Mouse (Mus musculus) CH12.LX (cell line): ENCODE measurements around the gene Pik3c2b. TPM values are rescaled to one million over a fixed set of nuclear protein-coding genes. Genes with fewer than 3 reads are reported as not detected.

Experiments used
- DNase-seq: peaks from one replicate; pipeline ENCODE4 v3.0.0-alpha.2; 2013; ENCODE audit errors: extremely low read depth
- H3K27ac ChIP-seq: 2 replicates; pipeline ENCODE4 v1.5.1; 2012; ENCODE audit warnings: low read depth, mild to moderate bottlenecking, control low read depth, moderate library complexity; ENCODE audit not compliant: insufficient read depth
- H3K27me3 ChIP-seq: replicated peaks from 2 replicates; pipeline ENCODE3; 2012; ENCODE audit warnings: inconsistent platforms
- H3K36me3 ChIP-seq, 2 experiments: replicated peaks in 1 of 2; 2 replicates each; pipeline versions ENCODE3 to v1.6.1; 2012; ENCODE audit warnings: inconsistent platforms in 1 of 2, low read length in 1 of 2, mild to moderate bottlenecking in 1 of 2, mixed read lengths in 1 of 2, moderate library complexity in 1 of 2; ENCODE audit not compliant: control insufficient read depth in 1 of 2, insufficient read depth in 1 of 2
- H3K4me1 ChIP-seq, 2 experiments: 2 replicates each; pipeline ENCODE4 v1.6.1; 2012; ENCODE audit warnings: inconsistent platforms in 1 of 2, moderate library complexity in 1 of 2; ENCODE audit not compliant: insufficient read depth in 2 of 2, control insufficient read depth in 1 of 2
- H3K4me2 ChIP-seq: 2 replicates; pipeline ENCODE4 v1.6.1; 2012; ENCODE audit warnings: low read depth, mild to moderate bottlenecking, control low read depth; ENCODE audit not compliant: poor library complexity, insufficient read depth, severe bottlenecking
- H3K4me3 ChIP-seq, 3 experiments: fragments of 150-350 bp in 1 of 3; sonication (generic) in 1 of 3; replicated peaks in 1 of 3; 2 replicates each; pipeline versions ENCODE3 to v1.5.1; 2011 to 2012; ENCODE audit warnings: low read depth in 2 of 3, low read length in 2 of 3, mild to moderate bottlenecking in 2 of 3, moderate library complexity in 2 of 3, control low read depth in 1 of 3, improper control_type of control experiment in 1 of 3, inconsistent platforms in 1 of 3, mixed read lengths in 1 of 3; ENCODE audit not compliant: poor library complexity in 1 of 3
- H3K79me2 ChIP-seq: replicated peaks from 2 replicates; pipeline ENCODE4 v1.6.1; 2012; ENCODE audit warnings: mild to moderate bottlenecking, moderate library complexity; ENCODE audit not compliant: control insufficient read depth, poor library complexity, insufficient read depth, severe bottlenecking; ENCODE audit errors: extremely low read depth
- H3K9ac ChIP-seq: 2 replicates; pipeline ENCODE4 v1.6.1; 2012; ENCODE audit warnings: low read depth, mild to moderate bottlenecking, control low read depth, moderate library complexity; ENCODE audit not compliant: insufficient read depth
- H3K9me3 ChIP-seq: replicated peaks from 2 replicates; pipeline ENCODE3; 2012; ENCODE audit warnings: low read length, inconsistent platforms, mixed read lengths
- CHD1 ChIP-seq: IDR thresholded peaks from 2 replicates; pipeline ENCODE4 v1.6.1; 2012; ENCODE audit warnings: low read depth, low read length, improper control_type of control experiment, inconsistent platforms
- CTCF ChIP-seq, 2 experiments: IDR thresholded peaks in 1 of 2; conservative IDR thresholded peaks in 1 of 2; 2 replicates each; pipeline ENCODE4 v1.5.1; 2011 to 2012; ENCODE audit warnings: low read depth in 2 of 2, low read length in 2 of 2, improper control_type of control experiment in 1 of 2, inconsistent platforms in 1 of 2, mild to moderate bottlenecking in 1 of 2, moderate library complexity in 1 of 2
- E2F4 ChIP-seq: IDR thresholded peaks from 2 replicates; pipeline ENCODE4 v1.6.1; 2011; ENCODE audit warnings: low read depth, low read length, improper control_type of control experiment; ENCODE audit not compliant: insufficient replicate concordance
- ELF1 ChIP-seq: IDR thresholded peaks from 2 replicates; pipeline ENCODE4 v1.6.1; 2014; ENCODE audit warnings: low read depth, mild to moderate bottlenecking, inconsistent platforms, low read length, improper control_type of control experiment
- JUN ChIP-seq: IDR thresholded peaks from 2 replicates; pipeline ENCODE4 v1.6.1; 2011; ENCODE audit warnings: low read depth, mild to moderate bottlenecking, low read length, improper control_type of control experiment, moderate library complexity; ENCODE audit not compliant: insufficient read depth
- JUND ChIP-seq: conservative IDR thresholded peaks from 2 replicates; pipeline ENCODE4 v1.6.1; 2011; ENCODE audit warnings: low read depth, low read length, improper control_type of control experiment
- MYC ChIP-seq: IDR thresholded peaks from 2 replicates; pipeline ENCODE4 v1.6.1; 2011; ENCODE audit warnings: low read depth, mild to moderate bottlenecking, improper control_type of control experiment, low read length
- PAX5 ChIP-seq: IDR thresholded peaks from 2 replicates; pipeline ENCODE4 v1.6.1; 2012; ENCODE audit warnings: low read length, inconsistent platforms, mixed read lengths
- POLR2A ChIP-seq: IDR thresholded peaks from 2 replicates; pipeline ENCODE4 v1.6.1; 2011; ENCODE audit warnings: low read depth, mild to moderate bottlenecking, improper control_type of control experiment, low read length
- POLR2AphosphoS2 ChIP-seq: IDR thresholded peaks from 2 replicates; pipeline ENCODE4 v1.6.1; 2011; ENCODE audit warnings: low read depth, low read length, improper control_type of control experiment
- RAD21 ChIP-seq: IDR thresholded peaks from 2 replicates; pipeline ENCODE4 v1.6.1; 2011; ENCODE audit warnings: low read depth, mild to moderate bottlenecking, low read length, improper control_type of control experiment, moderate library complexity
- RCOR1 ChIP-seq: conservative IDR thresholded peaks from 2 replicates; pipeline ENCODE4 v1.6.1; 2012; ENCODE audit warnings: low read depth, mild to moderate bottlenecking, inconsistent platforms, low read length, improper control_type of control experiment
- SIN3A ChIP-seq: IDR thresholded peaks from 2 replicates; pipeline ENCODE4 v1.6.1; 2012; ENCODE audit warnings: low read length, improper control_type of control experiment, inconsistent platforms
- SMC3 ChIP-seq: IDR thresholded peaks from 2 replicates; pipeline ENCODE4 v1.6.1; 2011; ENCODE audit warnings: low read depth, low read length, improper control_type of control experiment
- USF2 ChIP-seq: conservative IDR thresholded peaks from 2 replicates; pipeline ENCODE4 v1.6.1; 2011; ENCODE audit warnings: low read depth, low read length, improper control_type of control experiment
- ZKSCAN1 ChIP-seq: IDR thresholded peaks from 2 replicates; pipeline ENCODE4 v1.6.1; 2012; ENCODE audit warnings: low read depth, inconsistent platforms, low read length, improper control_type of control experiment, borderline replicate concordance
- ZNF384 ChIP-seq: IDR thresholded peaks from 2 replicates; pipeline ENCODE4 v1.6.1; 2012; ENCODE audit warnings: low read depth, low read length, improper control_type of control experiment, inconsistent platforms
- dilution Hi-C: fragments of 300-500 bp; cut with MboI; formaldehyde crosslinking; loops from 2 replicates; pipeline ENCODE4 v1.14.3; 2020; ENCODE audit warnings: low sequenced_read_pairs; ENCODE audit not compliant: extremely low pct_unique_long_range_greater_than_20kb, extremely low pct_ligation_motif_present
- in situ Hi-C: fragments of 300-500 bp; cut with MboI; formaldehyde crosslinking; loops from 3 replicates; pipeline ENCODE4 v1.14.3; 2019; ENCODE audit warnings: low sequenced_read_pairs, low pct_ligation_motif_present, low pct_unique_long_range_greater_than_20kb, mixed read lengths
- polyA plus RNA-seq: library from polyadenylated mRNA; unstranded; fragments of >175 nt; gene quantifications from 2 replicates; pipeline ENCODE4 v1.2.1, GENCODE M21; 2012; ENCODE audit warnings: low read depth; ENCODE audit not compliant: insufficient read length
- total RNA-seq, 2 experiments: library from RNA; depleted of rRNA; stranded (reverse); fragments of 300-350 nt in 1 of 2; fragments of >200 nt in 1 of 2; gene quantifications; 2 replicates each; pipeline ENCODE4 v1.2.3; 2012 to 2014

Pik3c2b gene
- total and polyA plus RNA-seq, 3 experiments, result 8.7 to 16.5 (median 12.0) TPM

DNA sequence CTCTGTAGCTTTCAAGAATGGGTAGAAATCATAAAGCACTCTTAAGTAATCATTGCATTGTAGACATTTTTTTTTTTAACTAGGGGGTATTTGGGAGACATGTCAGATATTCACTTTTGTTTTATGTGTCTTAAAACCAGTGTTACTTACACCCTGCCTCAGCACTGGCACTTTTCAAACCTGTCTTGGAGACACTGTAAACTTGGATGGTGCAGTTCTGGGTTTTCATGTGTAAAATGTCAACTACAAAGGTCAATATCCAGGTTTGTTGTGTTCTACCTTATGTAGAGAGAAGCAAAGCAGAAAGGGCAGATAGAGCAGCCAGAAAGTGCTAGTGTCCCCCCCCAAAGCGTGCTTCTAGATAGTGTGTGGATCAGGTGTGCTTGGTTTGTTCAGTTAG is 92.9 kb downstream of the Pik3c2b start:
- H3K4me3 ChIP-seq, result no peak overlapping the region
- no peak overlapping the region for H3K27ac ChIP-seq
- in situ Hi-C loops, result no loop called here
- H3K79me2 ChIP-seq, result peaks cover 59% of the 10 kb centered on the region
- H3K36me3 ChIP-seq, result peaks cover 61 to 77% of the 10 kb centered on the region in 2 experiments
- no peak for TF ChIP-seq RCOR1
- TF ChIP-seq USF2, result no peak
- TF ChIP-seq JUND, result no peak
- TF ChIP-seq POLR2A, result no peak
- TF ChIP-seq JUN, result no peak
- no peak for TF ChIP-seq POLR2AphosphoS2
- no peak for TF ChIP-seq E2F4
- no peak for TF ChIP-seq MYC
- no peak for TF ChIP-seq PAX5
- TF ChIP-seq SIN3A, result no peak
- H3K4me1 ChIP-seq, result peaks cover 4 to 28% of the 10 kb centered on the region in 2 experiments; a peak in 3 of 4 replicates
- dilution Hi-C loops, result no loop called here
- DNase-seq, result no peak
- H3K27me3 ChIP-seq, result no peaks in the 10 kb centered on the region
- H3K4me2 ChIP-seq, result no peak overlapping the region
- H3K9me3 ChIP-seq, result no peaks in the 10 kb centered on the region
- no peak overlapping the region for H3K9ac ChIP-seq

DNA sequence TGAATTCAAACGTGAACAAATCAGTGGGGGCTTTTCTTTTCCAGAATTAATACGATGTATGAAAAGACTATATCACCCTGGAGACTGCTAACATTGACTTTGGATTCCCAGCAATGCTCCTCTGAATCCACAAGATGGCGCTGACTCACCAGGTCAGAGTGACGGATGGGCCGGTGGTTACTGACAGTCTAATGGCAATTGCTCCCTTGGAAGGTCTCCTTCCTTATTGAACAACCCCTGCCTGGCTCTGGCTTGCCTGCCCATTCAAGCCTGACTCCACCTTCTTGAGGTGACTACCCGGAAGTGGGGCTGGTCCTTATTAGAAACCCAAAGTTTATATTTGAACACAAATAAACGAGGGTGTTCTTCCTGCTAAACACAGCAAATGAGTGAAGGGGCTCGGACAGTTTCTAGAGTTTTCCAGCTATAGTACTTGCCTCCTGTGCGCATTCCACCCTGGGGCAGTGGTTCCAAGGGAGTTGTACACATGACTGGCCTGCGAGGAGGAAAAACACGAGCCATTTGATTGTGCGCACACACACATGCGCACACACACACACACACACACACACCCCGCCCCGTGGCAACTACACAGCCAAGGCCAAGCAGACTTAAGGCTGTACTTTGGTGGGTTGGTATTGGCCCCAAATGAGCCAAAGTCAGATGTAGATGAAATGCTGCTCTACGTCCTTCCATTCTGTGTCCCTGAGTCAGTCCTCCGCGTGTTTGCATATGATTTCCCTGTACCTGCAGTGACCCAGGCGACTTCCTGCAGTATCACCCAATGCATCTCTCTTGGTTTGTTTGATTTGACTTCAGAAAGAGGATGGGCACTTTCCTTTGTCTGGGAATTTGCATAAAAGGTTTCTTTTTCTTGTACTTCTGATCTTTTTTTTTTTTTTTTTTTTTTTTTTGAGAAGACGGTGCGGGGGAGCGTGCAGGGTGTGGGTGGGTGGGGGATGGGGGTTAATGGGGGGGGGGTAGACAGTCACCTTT is 100.8 kb downstream of the Pik3c2b start:
- H3K36me3 ChIP-seq, result peaks cover 3 to 11% of the 10 kb centered on the region in 2 experiments
- no peaks in the 10 kb centered on the region for H3K79me2 ChIP-seq
- peaks cover 9% of the 10 kb centered on the region for H3K9me3 ChIP-seq
- H3K4me1 ChIP-seq, result peaks cover 6 to 11% of the 10 kb centered on the region in 2 experiments
- in situ Hi-C loops, result no loop called here
- TF ChIP-seq SMC3 (peak; percentile 82), RAD21 (peak; percentile 91), CHD1 (no peak), ZNF384 (peak; percentile 84), ZKSCAN1 (no peak), CTCF (conservative IDR thresholded peaks at IDR 0.05 in 1 of 2, IDR thresholded peaks at IDR 0.05 in 1 of 2; ENCODE audit: low read depth in 2 of 2, low read length in 2 of 2) (peak; percentile 71 to 93), ELF1 (peak; percentile 70)
- H3K27me3 ChIP-seq, result no peaks in the 10 kb centered on the region
- no peak overlapping the region for H3K9ac ChIP-seq
- DNase-seq, result peak; percentile 68
- H3K27ac ChIP-seq, result no peak overlapping the region
- H3K4me3 ChIP-seq, result no peak overlapping the region
- H3K4me2 ChIP-seq, result peak overlapping the region; percentile 8; the same call in 1 of the 2 replicates
- dilution Hi-C loops, result no loop called here
